Mouse (Mus musculus) cerebellum, postnatal 14 days (tissue): Measurements from ENCODE around the gene Cpxm2.

ENCODE experiments used
- DNase-seq, 2 experiments: peaks; one replicate each; pipeline ENCODE4 v3.0.0; 2021; ENCODE audit warnings: mixed read lengths in 2 of 2

Cpxm2 gene

DNA sequence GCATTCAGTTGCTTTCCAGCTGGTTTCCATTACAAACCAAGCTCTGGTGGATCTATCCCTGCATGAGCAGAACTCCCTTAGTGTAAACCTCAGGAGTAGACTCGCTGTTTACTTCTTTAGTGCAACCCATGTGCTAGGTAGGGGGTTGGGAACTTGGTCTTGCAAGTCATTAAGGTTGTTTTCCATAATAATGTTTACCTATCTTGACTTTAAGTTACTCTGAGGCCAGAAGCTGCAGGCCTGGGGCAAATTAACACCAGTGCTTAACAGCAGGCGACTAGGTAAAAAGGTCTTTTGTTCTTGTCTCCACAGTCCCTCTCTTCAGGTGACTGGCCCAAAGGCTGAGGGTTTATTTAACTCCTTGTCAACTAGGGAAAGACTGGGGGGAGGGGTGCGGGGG lies 139.3 kb downstream of the Cpxm2 start:
- DNase-seq, result no peak

DNA sequence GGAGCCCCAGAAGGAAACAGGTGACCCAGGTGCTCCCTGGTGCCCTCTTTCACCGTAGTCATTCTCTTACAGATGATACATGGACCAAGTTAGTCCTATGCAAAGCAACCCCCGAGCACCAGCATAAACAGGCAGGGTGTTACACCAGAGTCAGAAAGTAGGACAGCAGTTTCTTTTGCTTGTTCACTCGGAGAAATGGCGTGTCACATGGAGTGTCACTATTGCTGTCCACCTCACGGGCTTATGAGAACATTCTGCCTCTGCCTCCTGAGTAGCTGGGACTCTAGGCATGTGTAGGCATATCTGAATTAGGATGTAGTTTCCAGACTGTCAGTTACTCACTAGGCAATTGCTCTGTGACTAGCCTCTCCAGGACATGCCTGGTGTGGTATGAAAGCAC lies 140.6 kb downstream of the Cpxm2 start:
- DNase-seq, result no peak

GRCm38 (mm10) chr7:132012969-132013679 lies 141.4 kb downstream of the Cpxm2 start:
- DNase-seq, result no peak

DNA sequence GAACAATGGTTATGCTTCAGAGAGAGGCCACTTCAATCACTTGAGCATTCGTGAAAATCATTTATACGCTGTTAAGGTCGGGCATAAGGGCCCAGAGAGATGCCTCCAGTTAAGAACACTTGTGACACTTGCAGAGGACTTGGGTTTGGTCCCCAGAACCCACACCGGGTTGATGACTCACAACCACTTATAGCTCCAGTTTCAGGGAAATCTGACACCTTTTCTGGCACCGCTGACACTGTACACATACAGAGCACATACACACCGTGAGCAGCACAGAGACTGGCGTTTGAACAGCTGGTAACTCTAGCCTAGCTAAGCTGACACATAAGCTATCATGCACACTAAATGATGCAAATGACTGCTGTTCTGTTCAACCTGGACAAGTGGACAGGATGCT lies 145.5 kb downstream of the Cpxm2 start:
- no peak for DNase-seq

- DNase-seq, result peak; percentile 6 to 17
These were observed 148.4 kb downstream of the Cpxm2 start for GRCm38 (mm10) chr7:132005996-132006696.

GRCm38 (mm10) chr7:131992873-131993272 lies 161.7 kb downstream of the Cpxm2 start:
- no peak for DNase-seq

DNA sequence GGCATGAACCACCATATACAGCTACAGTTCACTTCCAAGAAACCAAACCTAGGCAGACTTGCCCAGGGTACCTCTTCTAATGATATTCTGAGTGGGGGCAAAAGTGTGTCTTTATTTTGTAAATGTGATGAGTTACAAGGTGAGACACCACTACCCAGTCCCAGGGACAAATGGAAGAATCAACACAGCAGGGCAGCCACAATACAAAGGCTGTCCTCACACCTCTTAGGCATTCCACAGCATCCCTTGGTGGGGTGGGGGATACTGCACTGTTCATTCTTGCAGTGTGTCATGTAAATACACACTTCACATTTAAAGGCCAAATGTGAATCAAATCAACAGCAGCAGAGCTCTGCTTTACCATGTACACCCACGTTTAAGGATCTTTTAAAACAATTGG lies 162.3 kb downstream of the Cpxm2 start:
- DNase-seq, result no peak

- no peak for DNase-seq
These were observed 165.5 kb downstream of the Cpxm2 start for GRCm38 (mm10) chr7:131989056-131989455.
